Mouse (Mus musculus): Measurements from ENCODE around the gene Mtfp1. TPM values are rescaled to one million over a fixed set of nuclear protein-coding genes. Genes with fewer than 3 reads are reported as not detected.

Mtfp1 gene
- polyA plus RNA-seq (2014; fragmentation: Illumina TruSeq; extraction: RNeasy Lipid Tissue Mini Kit (QIAGEN cat#74804)), result 3.6 TPM

DNA sequence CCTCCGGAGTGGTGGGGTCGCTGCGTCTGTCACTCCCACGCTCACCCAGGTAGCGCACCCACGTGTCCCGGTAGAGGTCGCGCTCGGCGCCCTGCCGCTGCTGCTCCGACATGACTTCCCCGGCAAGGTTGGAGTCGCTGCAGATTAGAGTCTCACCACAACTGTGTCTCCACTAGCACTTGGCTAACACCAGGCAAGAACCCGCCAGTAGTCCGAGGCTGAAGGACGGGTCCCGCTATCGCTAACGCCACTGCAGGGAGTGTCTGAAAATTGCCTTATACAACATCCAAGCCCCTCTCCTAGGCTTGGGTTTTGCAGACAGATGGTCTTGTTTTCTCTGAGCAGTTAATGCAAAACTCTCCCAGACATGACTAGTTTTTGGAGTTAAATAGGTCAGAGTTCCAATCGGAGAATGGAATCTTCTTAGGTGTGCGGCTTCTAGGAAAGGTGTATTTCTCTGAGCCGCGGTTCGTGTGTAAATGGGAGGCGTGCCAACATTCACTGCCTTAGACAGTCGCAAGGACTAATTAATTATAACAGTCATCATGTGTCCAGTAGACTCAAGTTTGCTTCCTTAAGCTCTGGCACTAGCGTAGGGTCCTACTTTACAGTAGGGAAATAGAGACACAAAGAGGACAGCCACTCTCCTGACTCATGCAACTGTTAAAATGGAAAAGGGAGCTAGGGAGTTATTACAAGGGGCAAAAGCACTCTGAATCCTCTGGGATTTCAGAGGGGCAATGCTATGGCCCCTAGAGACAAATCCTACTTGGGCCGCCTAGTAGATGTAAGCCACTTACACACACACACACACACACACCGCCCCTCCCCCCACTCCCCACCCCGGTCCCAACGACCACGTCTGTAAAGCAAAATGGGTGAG, at the start of gene Mtfp1:
Gene Mtfp1, minus strand, starts transcription at position 275 of the 883 bp plus-strand sequence.

DNA sequence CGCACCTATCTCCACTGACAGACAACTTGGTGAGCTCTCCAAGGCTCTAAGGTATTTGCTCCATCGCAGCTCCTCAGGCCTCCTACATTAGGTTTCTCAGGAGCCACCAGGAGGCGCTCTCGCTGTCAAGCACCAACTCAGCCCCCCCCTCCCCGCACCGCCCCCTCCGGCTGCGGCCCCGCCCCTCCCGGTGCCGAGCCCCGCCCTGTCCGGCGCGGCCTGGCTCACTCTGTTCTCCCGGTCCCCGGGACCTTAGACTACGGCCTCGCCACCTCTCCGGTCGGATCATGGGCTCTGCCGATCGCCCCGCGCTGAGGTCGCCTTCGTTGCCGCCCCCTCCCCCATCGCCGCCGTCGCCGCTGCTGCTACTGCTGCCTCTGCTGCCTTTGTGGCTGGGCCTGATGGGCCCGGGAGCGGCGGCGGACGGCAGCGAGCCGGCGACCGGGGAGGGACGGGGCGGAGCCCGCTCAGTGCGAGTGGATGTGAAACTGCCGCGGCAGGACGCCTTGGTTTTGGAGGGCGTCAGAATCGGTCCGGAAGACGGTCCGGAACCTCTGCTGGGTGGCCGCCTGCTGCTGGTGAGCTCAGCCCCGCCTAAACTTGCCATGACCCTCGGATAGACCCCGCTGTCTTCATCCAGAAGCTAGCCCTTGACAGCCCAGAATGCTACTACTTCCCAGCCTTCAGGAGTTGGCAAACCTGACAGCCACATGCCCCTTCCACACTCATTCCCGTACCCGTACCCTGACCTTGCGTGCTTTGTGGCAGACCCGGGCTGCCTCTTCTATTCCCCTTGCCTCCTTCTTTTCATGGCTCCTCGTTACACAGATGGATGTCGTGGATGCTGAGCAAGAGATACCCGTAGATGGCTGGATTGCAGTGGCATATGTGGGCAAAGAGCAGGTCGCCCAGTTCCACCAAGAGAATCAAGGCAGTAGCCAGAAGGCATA, 40.0 kb upstream of the Mtfp1 start, which contains the start of gene Rnf215:
Gene Rnf215, plus strand, starts transcription at position 217 of the 950 bp plus-strand sequence.

DNA sequence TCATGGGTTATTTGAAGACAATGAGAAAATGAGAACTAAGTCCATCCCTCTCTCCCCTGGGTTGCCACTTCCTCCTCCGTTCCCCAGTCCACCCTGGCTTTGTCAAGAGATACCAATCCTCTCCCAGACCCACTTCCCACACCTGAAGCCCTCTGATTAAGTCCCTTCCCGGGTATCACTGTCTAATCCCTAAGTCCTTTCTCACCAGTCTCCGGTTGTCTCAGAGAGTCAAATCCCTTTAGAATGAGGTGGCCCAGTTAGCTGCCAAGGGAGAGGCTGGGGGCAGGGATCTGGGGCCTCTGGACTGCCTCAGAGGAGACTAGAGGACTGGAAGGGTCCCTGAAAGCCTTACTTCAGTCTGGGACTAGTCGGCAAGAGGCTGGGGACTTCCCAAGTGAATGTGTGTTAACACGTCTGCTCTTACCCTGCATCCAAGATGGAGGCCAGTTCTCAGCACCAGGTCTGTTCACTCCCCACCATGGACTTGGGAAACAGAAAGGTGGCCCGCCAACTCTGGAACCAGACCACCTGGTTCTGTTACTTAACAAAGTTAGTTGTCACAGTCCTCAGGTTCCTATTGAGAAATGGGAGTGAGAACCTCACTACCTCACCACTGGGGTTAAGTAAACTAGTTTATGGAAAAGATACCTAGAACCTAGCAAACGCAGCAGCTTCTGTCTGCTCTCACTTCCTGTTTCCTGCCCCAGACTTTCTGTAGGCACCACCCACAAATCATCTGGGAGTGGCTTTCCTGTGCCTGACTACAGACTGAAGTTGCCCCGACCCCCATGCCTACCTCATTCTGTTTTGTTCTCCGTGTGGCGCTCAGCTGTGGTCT, 27.7 kb upstream of the Mtfp1 start, which contains the start of gene Sec14l2:
Gene Sec14l2, minus strand, starts transcription at position 674 of the 838 bp plus-strand sequence.

DNA sequence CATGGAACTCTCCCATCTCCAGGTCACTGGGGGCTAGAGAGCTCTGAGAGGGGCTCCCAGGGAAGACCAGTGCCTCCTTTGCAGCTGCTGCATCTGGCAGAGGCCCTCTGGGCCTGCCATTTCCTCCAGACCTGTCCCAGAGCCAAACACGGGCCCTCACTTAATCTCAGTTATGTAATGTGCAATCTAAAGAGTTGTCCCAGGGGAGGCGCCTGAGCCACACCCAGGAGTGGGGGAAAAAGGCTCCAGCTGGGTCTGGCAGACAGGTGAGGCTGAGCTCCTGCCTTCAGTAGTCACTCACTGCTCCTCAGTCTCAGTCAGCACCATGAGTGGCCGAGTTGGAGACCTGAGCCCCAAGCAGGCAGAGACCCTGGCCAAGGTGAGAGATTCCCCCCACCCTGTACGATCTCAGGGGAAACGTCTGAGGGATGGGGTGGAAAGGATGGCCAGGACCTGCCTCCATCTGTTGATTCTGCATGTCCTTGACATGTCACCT, 30.6 kb downstream of the Mtfp1 start, which contains the start of gene Sec14l3:
Gene Sec14l3, plus strand, starts transcription at position 215 of the 496 bp plus-strand sequence.

Other genes starting within 250 kb of the Mtfp1 start
- gene Osbp2, start 231.5 kb downstream of the Mtfp1 start, polyA plus RNA-seq (2014; fragmentation: Illumina TruSeq; extraction: RNeasy Lipid Tissue Mini Kit (QIAGEN cat#74804)), result 0.57 TPM
- gene 4921536K21Rik, start 200.3 kb downstream of the Mtfp1 start, polyA plus RNA-seq (2014; fragmentation: Illumina TruSeq; extraction: RNeasy Lipid Tissue Mini Kit (QIAGEN cat#74804)), result 0.57 TPM
- 6.6 TPM for gene Dusp18, start 200.2 kb downstream of the Mtfp1 start, polyA plus RNA-seq (2014; fragmentation: Illumina TruSeq; extraction: RNeasy Lipid Tissue Mini Kit (QIAGEN cat#74804))
- 0.23 TPM for gene Slc35e4, start 180.8 kb downstream of the Mtfp1 start, polyA plus RNA-seq (2014; fragmentation: Illumina TruSeq; extraction: RNeasy Lipid Tissue Mini Kit (QIAGEN cat#74804))
- 1.5 TPM for gene Tcn2, start 163.3 kb downstream of the Mtfp1 start, polyA plus RNA-seq (2014; fragmentation: Illumina TruSeq; extraction: RNeasy Lipid Tissue Mini Kit (QIAGEN cat#74804))
- 26.3 TPM for gene Pes1, start 131.5 kb downstream of the Mtfp1 start, polyA plus RNA-seq (2014; fragmentation: Illumina TruSeq; extraction: RNeasy Lipid Tissue Mini Kit (QIAGEN cat#74804))
- not detected for gene 4930556J24Rik, start 118.7 kb downstream of the Mtfp1 start, polyA plus RNA-seq (2014; fragmentation: Illumina TruSeq; extraction: RNeasy Lipid Tissue Mini Kit (QIAGEN cat#74804))
- gene Gal3st1, start 111.8 kb downstream of the Mtfp1 start, polyA plus RNA-seq (2014; fragmentation: Illumina TruSeq; extraction: RNeasy Lipid Tissue Mini Kit (QIAGEN cat#74804)), result not detected
- 0.51 TPM for gene Sec14l4, start 64.0 kb downstream of the Mtfp1 start, polyA plus RNA-seq (2014; fragmentation: Illumina TruSeq; extraction: RNeasy Lipid Tissue Mini Kit (QIAGEN cat#74804))
- gene Sec14l3, start 30.6 kb downstream of the Mtfp1 start, polyA plus RNA-seq (2014; fragmentation: Illumina TruSeq; extraction: RNeasy Lipid Tissue Mini Kit (QIAGEN cat#74804)), result 15.0 TPM
- gene Sec14l2, start 28.0 kb upstream of the Mtfp1 start, polyA plus RNA-seq (2014; fragmentation: Illumina TruSeq; extraction: RNeasy Lipid Tissue Mini Kit (QIAGEN cat#74804)), result 0.29 TPM
- 2.9 TPM for gene Rnf215, start 39.8 kb upstream of the Mtfp1 start, polyA plus RNA-seq (2014; fragmentation: Illumina TruSeq; extraction: RNeasy Lipid Tissue Mini Kit (QIAGEN cat#74804))
- gene Ccdc157, start 64.8 kb upstream of the Mtfp1 start, polyA plus RNA-seq (2014; fragmentation: Illumina TruSeq; extraction: RNeasy Lipid Tissue Mini Kit (QIAGEN cat#74804)), result 5.6 TPM
- 24.9 TPM for gene Sf3a1, start 64.9 kb upstream of the Mtfp1 start, polyA plus RNA-seq (2014; fragmentation: Illumina TruSeq; extraction: RNeasy Lipid Tissue Mini Kit (QIAGEN cat#74804))
- gene Tbc1d10a, start 91.3 kb upstream of the Mtfp1 start, polyA plus RNA-seq (2014; fragmentation: Illumina TruSeq; extraction: RNeasy Lipid Tissue Mini Kit (QIAGEN cat#74804)), result not detected
- not detected for gene Castor1, start 122.8 kb upstream of the Mtfp1 start, polyA plus RNA-seq (2014; fragmentation: Illumina TruSeq; extraction: RNeasy Lipid Tissue Mini Kit (QIAGEN cat#74804))
- not detected for gene Osm, start 141.0 kb upstream of the Mtfp1 start, polyA plus RNA-seq (2014; fragmentation: Illumina TruSeq; extraction: RNeasy Lipid Tissue Mini Kit (QIAGEN cat#74804))
- gene Lif, start 162.1 kb upstream of the Mtfp1 start, polyA plus RNA-seq (2014; fragmentation: Illumina TruSeq; extraction: RNeasy Lipid Tissue Mini Kit (QIAGEN cat#74804)), result 0.20 TPM

Measured in ovary, adult 10 weeks (tissue).